Mouse (Mus musculus): ENCODE measurements around the gene Ube2r2. TPM values are rescaled to one million over a fixed set of nuclear protein-coding genes. Genes with fewer than 3 reads are reported as not detected.

Ube2r2 gene
- total and polyA plus RNA-seq, 3 experiments, result 30.4 to 90.9 (median 38.9) TPM

GRCm38 (mm10) chr4:41100986-41101385, 34.6 kb upstream of the Ube2r2 start:
- peaks cover 4% of the 10 kb centered on the region in 2 experiments; a peak in 3 of 4 replicates for H3K4me1 ChIP-seq (ENCODE audit: control insufficient read depth in 1 of 2, insufficient read depth in 2 of 2)
- H3K27ac ChIP-seq (ENCODE audit: insufficient read depth, low read depth), result no peak overlapping the region
- in situ Hi-C loops (cut with MboI; ENCODE audit: low pct_ligation_motif_present, low pct_unique_long_range_greater_than_20kb, low sequenced_read_pairs) (no loop called here), dilution Hi-C loops (cut with MboI; ENCODE audit: extremely low pct_ligation_motif_present, extremely low pct_unique_long_range_greater_than_20kb, low sequenced_read_pairs) (no loop called here)
- no peak for DNase-seq (ENCODE audit: extremely low read depth)
- no peak for TF ChIP-seq SMC3 (IDR thresholded peaks at IDR 0.05; ENCODE audit: low read depth, low read length)
- TF ChIP-seq MAZ (IDR thresholded peaks at IDR 0.05; ENCODE audit: low read depth, low read length), result no peak
- TF ChIP-seq UBTF (IDR thresholded peaks at IDR 0.05; ENCODE audit: low read depth, low read length), result no peak
- H3K79me2 ChIP-seq (replicated peaks; ENCODE audit: control insufficient read depth, extremely low read depth, insufficient read depth, poor library complexity, severe bottlenecking), result no peaks in the 10 kb centered on the region
- no peak overlapping the region for H3K4me3 ChIP-seq (replicated peaks in 1 of 3; ENCODE audit: low read depth in 2 of 3, low read length in 2 of 3, poor library complexity in 1 of 3)
- H3K27me3 ChIP-seq (replicated peaks), result peaks cover 53% of the 10 kb centered on the region
- H3K9me3 ChIP-seq (replicated peaks; ENCODE audit: low read length), result no peaks in the 10 kb centered on the region
- H3K4me2 ChIP-seq (ENCODE audit: insufficient read depth, low read depth, poor library complexity, severe bottlenecking), result no peak overlapping the region
- H3K36me3 ChIP-seq (replicated peaks in 1 of 2; ENCODE audit: control insufficient read depth in 1 of 2, insufficient read depth in 1 of 2, low read length in 1 of 2), result no peaks in the 10 kb centered on the region
- no peak overlapping the region for H3K9ac ChIP-seq (ENCODE audit: insufficient read depth, low read depth)

- Histone ChIP-seq H3K4me2 (ENCODE audit: insufficient read depth, low read depth, poor library complexity, severe bottlenecking) (no peak overlapping the region), H3K4me3 (replicated peaks in 1 of 3; ENCODE audit: low read depth in 2 of 3, low read length in 2 of 3, poor library complexity in 1 of 3) (no peak overlapping the region), H3K27me3 (replicated peaks) (peaks cover 37% of the 10 kb centered on the region), H3K27ac (ENCODE audit: insufficient read depth, low read depth) (no peak overlapping the region), H3K9me3 (replicated peaks; ENCODE audit: low read length) (no peaks in the 10 kb centered on the region), H3K4me1 (ENCODE audit: control insufficient read depth in 1 of 2, insufficient read depth in 2 of 2) (peaks cover 3% of the 10 kb centered on the region in 2 experiments; a peak in 3 of 4 replicates), H3K9ac (ENCODE audit: insufficient read depth, low read depth) (no peak overlapping the region), H3K79me2 (replicated peaks; ENCODE audit: control insufficient read depth, extremely low read depth, insufficient read depth, poor library complexity, severe bottlenecking) (no peaks in the 10 kb centered on the region), H3K36me3 (replicated peaks in 1 of 2; ENCODE audit: control insufficient read depth in 1 of 2, insufficient read depth in 1 of 2, low read length in 1 of 2) (no peaks in the 10 kb centered on the region)
- no peak for DNase-seq (ENCODE audit: extremely low read depth)
- dilution Hi-C loops (cut with MboI; ENCODE audit: extremely low pct_ligation_motif_present, extremely low pct_unique_long_range_greater_than_20kb, low sequenced_read_pairs), result no loop called here
- in situ Hi-C loops (cut with MboI; ENCODE audit: low pct_ligation_motif_present, low pct_unique_long_range_greater_than_20kb, low sequenced_read_pairs), result no loop called here
- TF ChIP-seq GABPA (IDR thresholded peaks at IDR 0.05; ENCODE audit: insufficient replicate concordance, low read depth, low read length) (no peak), ZNF384 (IDR thresholded peaks at IDR 0.05; ENCODE audit: low read depth, low read length) (no peak), MXI1 (IDR thresholded peaks at IDR 0.05; ENCODE audit: low read depth, low read length) (no peak), PAX5 (IDR thresholded peaks at IDR 0.05; ENCODE audit: low read length) (no peak), CHD1 (IDR thresholded peaks at IDR 0.05; ENCODE audit: low read depth, low read length) (no peak), MAFK (IDR thresholded peaks at IDR 0.05; ENCODE audit: insufficient replicate concordance, low read length) (no peak), RCOR1 (conservative IDR thresholded peaks at IDR 0.05; ENCODE audit: low read depth, low read length) (no peak), USF2 (conservative IDR thresholded peaks at IDR 0.05; ENCODE audit: low read depth, low read length) (no peak), TCF12 (IDR thresholded peaks at IDR 0.05; ENCODE audit: low read depth, low read length) (no peak), NRF1 (IDR thresholded peaks at IDR 0.05; ENCODE audit: low read depth, low read length) (no peak), SMC3 (IDR thresholded peaks at IDR 0.05; ENCODE audit: low read depth, low read length) (no peak), ZKSCAN1 (IDR thresholded peaks at IDR 0.05; ENCODE audit: borderline replicate concordance, low read depth, low read length) (no peak), MEF2A (IDR thresholded peaks at IDR 0.05; ENCODE audit: borderline replicate concordance, low read depth, low read length) (no peak), RAD21 (IDR thresholded peaks at IDR 0.05; ENCODE audit: low read depth, low read length) (no peak), CTCF (conservative IDR thresholded peaks at IDR 0.05 in 1 of 2, IDR thresholded peaks at IDR 0.05 in 1 of 2; ENCODE audit: low read depth in 2 of 2, low read length in 2 of 2) (no peak), ELF1 (IDR thresholded peaks at IDR 0.05; ENCODE audit: low read depth, low read length) (no peak), EP300 (IDR thresholded peaks at IDR 0.05; ENCODE audit: low read length) (no peak)
Observed at GRCm38 (mm10) chr4:41102901-41103300, 32.6 kb upstream of the Ube2r2 start.
